Mouse (Mus musculus): ENCODE data around the gene Dhdh.
"Not testable (repeated sequence)": the region's sequence is repeated elsewhere in the genome, so short reads cannot be mapped to it uniquely, and the experiment has no call there.

Gene Dhdh

GRCm38 (mm10) chr7:45509912-45510787 lies 21.5 kb upstream of the Dhdh start, which contains the start of gene Nucb1:
Gene Nucb1, minus strand, starts transcription at chr7:45510406.
- peak; percentile 83 for DNase-seq (ENCODE audit: low read depth, low spot score)

GRCm38 (mm10) chr7:45509181-45509882 lies 20.7 kb upstream of the Dhdh start:
- no peak for DNase-seq (ENCODE audit: low read depth, low spot score)

- DNase-seq (ENCODE audit: low read depth, low spot score): no peak
Measured at GRCm38 (mm10) chr7:45508561-45508960, 20.0 kb upstream of the Dhdh start.

GRCm38 (mm10) chr7:45507583-45507982 lies 19.0 kb upstream of the Dhdh start:
- no peak for DNase-seq (ENCODE audit: low read depth, low spot score)

GRCm38 (mm10) chr7:45498427-45498826 lies 9.8 kb upstream of the Dhdh start:
- no peak for DNase-seq (ENCODE audit: low read depth, low spot score)

GRCm38 (mm10) chr7:45494548-45494947 lies 5.9 kb upstream of the Dhdh start:
- DNase-seq (ENCODE audit: low read depth, low spot score): no peak

GRCm38 (mm10) chr7:45492951-45493350 lies 4.3 kb upstream of the Dhdh start:
- DNase-seq (ENCODE audit: low read depth, low spot score): no peak

GRCm38 (mm10) chr7:45492225-45492844 lies 3.7 kb upstream of the Dhdh start:
- DNase-seq (ENCODE audit: low read depth, low spot score): no peak

- DNase-seq (ENCODE audit: low read depth, low spot score): no peak
Measured at GRCm38 (mm10) chr7:45491264-45491663, 2.7 kb upstream of the Dhdh start.

GRCm38 (mm10) chr7:45490822-45491221 lies 2.2 kb upstream of the Dhdh start:
- DNase-seq (ENCODE audit: low read depth, low spot score): no peak

GRCm38 (mm10) chr7:45489578-45489977 lies 973 bp upstream of the Dhdh start:
- no peak for DNase-seq (ENCODE audit: low read depth, low spot score)

GRCm38 (mm10) chr7:45487861-45488292 lies 728 bp downstream of the Dhdh start:
- DNase-seq (ENCODE audit: low read depth, low spot score): no peak

GRCm38 (mm10) chr7:45486761-45487415 lies 1.7 kb downstream of the Dhdh start, which contains the start of gene Gm45808:
Gene Gm45808, minus strand, starts transcription at chr7:45486811.
- no peak for DNase-seq (ENCODE audit: low read depth, low spot score)

GRCm38 (mm10) chr7:45486158-45486557 lies 2.4 kb downstream of the Dhdh start:
- no peak for DNase-seq (ENCODE audit: low read depth, low spot score)

GRCm38 (mm10) chr7:45484985-45485384 lies 3.6 kb downstream of the Dhdh start:
- not testable (repeated sequence) for DNase-seq (ENCODE audit: low read depth, low spot score)

GRCm38 (mm10) chr7:45482166-45482565 lies 6.4 kb downstream of the Dhdh start:
- DNase-seq (ENCODE audit: low read depth, low spot score): no peak

GRCm38 (mm10) chr7:45481374-45481927 lies 7.2 kb downstream of the Dhdh start, which contains the start of gene Tulp2:
Gene Tulp2, plus strand, starts transcription at chr7:45481877.
- no peak for DNase-seq (ENCODE audit: low read depth, low spot score)

- not testable (repeated sequence) for DNase-seq (ENCODE audit: low read depth, low spot score)
Measured at GRCm38 (mm10) chr7:45480310-45480709, 8.3 kb downstream of the Dhdh start.

GRCm38 (mm10) chr7:45478774-45479173 lies 9.8 kb downstream of the Dhdh start:
- no peak for DNase-seq (ENCODE audit: low read depth, low spot score)

- no peak for DNase-seq (ENCODE audit: low read depth, low spot score)
Measured at GRCm38 (mm10) chr7:45477003-45477402, 11.6 kb downstream of the Dhdh start.

- no peak for DNase-seq (ENCODE audit: low read depth, low spot score)
Measured at GRCm38 (mm10) chr7:45476453-45476852, 12.2 kb downstream of the Dhdh start.
